Mouse (Mus musculus) heart, postnatal 10 days (tissue): ENCODE measurements around the gene Slc38a2. TPM values are rescaled to one million over a fixed set of nuclear protein-coding genes. Genes with fewer than 3 reads are reported as not detected.

ENCODE experiments used
- DNase-seq, 2 experiments: peaks; one replicate each; pipeline ENCODE4 v3.0.0; 2021
- intact Hi-C: fragments of 180-260 bp; cut with DNase I; formaldehyde crosslinking; loops from one replicate; pipeline ENCODE4 v1.15.1; 2025
- total RNA-seq, 2 experiments: library from RNA; stranded (reverse); gene quantifications; 2 replicates each; pipeline ENCODE4 v1.2.3; 2021

Gene Slc38a2
- total RNA-seq, 2 experiments from 2014 or later: 312 to 340 TPM

DNA sequence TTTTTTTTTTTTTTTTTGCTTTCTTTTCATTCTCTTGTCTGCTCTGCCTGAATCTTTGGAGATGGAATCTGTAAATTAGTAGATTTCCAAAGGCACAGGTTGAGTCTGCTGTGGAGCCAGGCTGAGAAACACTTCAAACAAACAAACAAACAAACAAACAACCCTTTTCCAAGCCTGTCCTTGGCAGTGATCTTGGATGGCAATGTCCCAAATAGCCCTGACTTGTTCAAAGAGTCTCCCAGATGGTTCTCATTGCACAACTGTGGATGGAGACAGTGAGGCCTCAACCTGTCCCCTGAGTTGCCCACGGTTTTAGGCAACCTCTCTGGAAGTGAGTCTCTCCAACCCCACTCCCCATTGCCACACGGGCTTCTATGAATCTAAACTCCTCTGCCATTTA is 60.9 kb downstream of the Slc38a2 start:
- DNase-seq: no peak

DNA sequence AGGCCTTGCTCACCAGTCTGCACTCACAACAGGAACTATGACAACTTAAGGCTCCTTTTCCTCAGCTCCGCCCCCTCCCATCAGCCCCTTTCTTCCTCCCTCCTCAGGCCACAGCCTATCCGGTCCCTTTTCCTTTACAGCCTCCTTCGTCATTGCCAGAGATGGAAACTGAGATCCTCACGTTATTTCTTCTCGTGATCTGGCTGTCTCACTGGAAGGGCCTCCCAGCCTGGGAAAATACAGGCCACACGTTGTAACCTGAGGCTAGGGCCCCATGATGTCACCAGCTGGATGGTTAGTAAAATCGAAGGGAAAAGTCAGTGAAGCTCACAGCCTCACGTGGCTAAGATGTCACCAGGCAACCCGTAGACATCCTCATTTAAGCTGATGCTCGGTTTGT is 61.4 kb downstream of the Slc38a2 start:
- intact Hi-C loops: no loop called here
- DNase-seq: peak; percentile 27 to 33

More for the DNA sequence above, 60.9 kb downstream of the Slc38a2 start:
- intact Hi-C loops: no loop called here

Other genes with a start within 250 kb of the Slc38a2 start
- 10 to 100 TPM; 59.1 to 59.6 TPM for gene Scaf11, start 238.9 kb downstream of the Slc38a2 start, total RNA-seq
- gene Slc38a1, start 56.8 kb downstream of the Slc38a2 start, total RNA-seq: 10 to 100 TPM; 51.6 to 60.4 TPM